Mouse (Mus musculus) large intestine, adult 2 months (tissue): ENCODE data around the gene Ms4a10. TPM values are rescaled to one million over a fixed set of nuclear protein-coding genes. Genes with fewer than 3 reads are reported as not detected.

Experiments
- DNase-seq: peaks from one replicate; pipeline ENCODE4 v3.0.0-alpha.2; 2012; ENCODE audit warnings: low read depth, low spot score
- WGBS: fragments of 180-500 bp; shearing (Covaris S2); methylation state at CpG from one replicate; pipeline ENCODE4 v1.1.7; 2018; 5-methylcytosine and 5-hydroxymethylcytosine counted together
- polyA plus RNA-seq: library from polyadenylated mRNA; depleted of rRNA; stranded (reverse); fragments of >200 nt; gene quantifications from 2 replicates; pipeline ENCODE4 v1.2.3, GENCODE M21; 2012; rRNA removed

The Ms4a10 gene
- polyA plus RNA-seq, 1 experiment = 67.1 TPM

DNA sequence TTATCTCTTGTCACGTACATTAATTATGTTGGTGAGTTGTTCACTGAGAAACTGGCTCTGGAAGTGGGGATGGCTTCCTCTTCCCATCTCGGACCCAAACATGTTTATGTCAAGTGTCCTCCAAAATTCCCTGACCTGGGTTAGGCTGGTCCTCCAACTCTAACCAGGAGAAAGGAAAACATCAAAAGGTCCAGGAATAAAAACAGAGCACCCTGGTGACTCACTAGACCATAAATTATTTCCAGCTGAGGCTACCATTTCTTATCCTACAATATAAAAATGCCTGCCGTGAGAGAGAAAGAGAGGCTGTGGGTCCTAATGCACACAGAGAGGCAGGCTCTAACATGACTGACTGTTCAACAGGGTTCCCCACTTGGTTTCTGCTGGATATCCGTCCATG, 50.2 kb downstream of the Ms4a10 start:
- WGBS = 60% methylated on average over 4 of the region's 4 CpGs
- no peak for DNase-seq

DNA sequence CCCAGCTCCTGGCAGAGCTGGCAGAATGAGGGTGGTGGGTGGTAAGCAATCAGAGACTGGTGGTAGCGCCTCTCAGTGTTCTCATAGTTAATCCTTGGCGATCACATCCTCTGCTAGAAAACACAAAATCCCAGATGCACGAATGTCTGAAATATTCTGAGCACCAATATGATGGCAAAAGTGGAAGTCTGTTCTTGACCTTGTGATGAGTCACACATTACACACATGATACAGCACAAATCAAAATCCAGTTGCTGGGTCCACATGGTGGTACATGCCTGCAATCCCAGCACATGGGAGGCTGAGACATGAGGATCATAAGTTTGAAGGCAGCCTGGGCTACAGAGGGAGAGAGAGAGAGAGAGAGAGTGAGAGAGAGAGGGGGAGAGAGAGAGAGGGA, 53.4 kb downstream of the Ms4a10 start:
- DNase-seq = no peak
- 76% methylated on average over 3 of the region's 3 CpGs for WGBS

- DNase-seq = no peak
- WGBS = 80% methylated on average over 2 of the region's 2 CpGs
Observed at GRCm38 (mm10) chr19:10920532-10920931, 53.9 kb downstream of the Ms4a10 start, which contains the start of gene Zp1. Gene Zp1 (minus strand): TSS chr19:10920632.

DNA sequence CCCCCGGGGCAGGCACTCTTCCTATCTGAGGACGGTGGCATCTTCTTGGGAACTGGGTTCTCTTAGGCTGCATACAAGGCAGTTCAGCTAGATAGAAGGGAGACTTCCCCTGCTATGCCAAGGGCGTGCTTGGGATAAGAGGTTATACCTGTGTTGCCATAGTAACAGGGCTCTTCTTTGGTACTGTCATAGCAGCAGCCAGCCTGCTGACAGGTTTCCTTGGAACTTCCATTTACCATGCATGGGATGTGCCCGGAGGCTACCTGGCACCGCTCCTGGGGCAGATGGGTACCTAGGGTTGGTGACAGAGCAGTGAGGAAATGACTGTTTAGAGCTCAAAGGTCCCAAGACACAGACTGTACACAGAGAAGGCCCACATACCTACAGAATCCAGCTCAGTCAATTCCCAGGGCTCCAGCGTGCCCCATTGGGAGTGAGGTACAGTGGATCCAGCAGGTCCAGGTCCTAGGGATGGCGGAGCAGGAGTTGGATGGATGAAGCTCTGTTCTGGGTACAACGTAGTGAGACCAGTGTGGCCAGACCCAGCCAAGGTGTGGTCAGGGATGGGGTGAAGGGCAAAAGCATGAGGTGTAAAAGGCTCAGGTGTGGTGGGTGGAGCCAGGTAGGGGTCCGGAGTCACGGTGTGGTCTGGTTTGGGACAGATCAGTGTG, 56.0 kb downstream of the Ms4a10 start:
- no peak for DNase-seq
- 77% methylated on average over 10 of the region's 10 CpGs for WGBS

DNA sequence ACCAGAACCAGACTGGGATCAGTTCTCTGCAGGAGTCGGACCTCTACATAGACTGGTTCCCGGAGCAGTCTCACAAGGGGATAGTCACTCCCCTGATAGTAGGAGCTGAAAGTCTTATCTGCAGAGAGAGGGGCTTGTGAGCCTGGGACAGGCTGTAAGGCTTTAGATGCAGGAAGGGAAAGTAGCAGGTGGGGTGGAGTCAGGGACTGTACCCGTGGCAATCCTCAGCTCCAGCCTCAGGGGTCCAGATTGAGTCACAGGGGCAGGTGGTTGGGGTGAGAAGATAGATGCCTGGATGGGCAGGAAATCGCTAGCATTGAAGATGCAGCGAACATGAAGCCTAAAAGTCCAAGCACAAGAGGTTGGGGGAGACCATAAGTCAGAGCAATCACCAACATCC, 58.0 kb downstream of the Ms4a10 start:
- WGBS = 63% methylated on average over 5 of the region's 5 CpGs
- no peak for DNase-seq

DNA sequence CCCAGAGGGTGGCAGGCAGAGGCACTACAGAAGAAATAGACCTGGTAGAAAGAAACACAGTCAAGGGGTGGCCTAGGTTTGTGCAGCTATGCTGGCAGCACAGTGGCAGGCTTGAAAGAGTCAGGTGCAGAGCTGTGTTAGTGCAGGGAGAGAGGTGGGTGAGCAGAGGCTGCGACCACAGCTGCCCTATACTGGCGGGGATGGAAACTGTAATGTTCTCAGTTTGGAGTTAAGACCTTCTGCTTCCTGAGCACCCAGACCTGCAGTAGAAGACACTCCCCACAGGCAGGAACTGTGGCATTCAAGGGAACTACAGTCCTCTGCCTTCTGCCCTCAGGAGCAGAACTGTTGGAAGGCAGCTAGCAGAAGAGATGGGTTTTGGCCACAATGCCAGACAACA, 59.6 kb downstream of the Ms4a10 start:
- 83% methylated on average over 2 of the region's 2 CpGs for WGBS
- DNase-seq = no peak

- no peak for DNase-seq
Observed at GRCm38 (mm10) chr19:10914291-10914690, 60.2 kb downstream of the Ms4a10 start.

More at GRCm38 (mm10) chr19:10914291-10914690, 60.2 kb downstream of the Ms4a10 start:
- 62% methylated on average over 7 of the region's 7 CpGs for WGBS

Other genes starting within 250 kb of the Ms4a10 start
- 4.1 and 4.8 TPM in 2 replicates for gene Cd5, start 235.7 kb downstream of the Ms4a10 start, polyA plus RNA-seq
- gene Cd6, start 144.6 kb downstream of the Ms4a10 start, polyA plus RNA-seq = 5.6 and 7.3 TPM in 2 replicates
- 10.1 and 14.6 TPM in 2 replicates for gene Slc15a3, start 134.9 kb downstream of the Ms4a10 start, polyA plus RNA-seq
- gene Tmem132a, start 104.7 kb downstream of the Ms4a10 start, polyA plus RNA-seq = 5.3 and 5.7 TPM in 2 replicates
- 41.7 and 49.4 TPM in 2 replicates for gene Tmem109, start 92.7 kb downstream of the Ms4a10 start, polyA plus RNA-seq
- gene Prpf19, start 79.4 kb downstream of the Ms4a10 start, polyA plus RNA-seq = 174 and 229 TPM in 2 replicates
- gene Zp1, start 54.0 kb downstream of the Ms4a10 start, polyA plus RNA-seq = 0.30 and 0.35 TPM in 2 replicates
- gene Ptgdr2, start 37.5 kb downstream of the Ms4a10 start, polyA plus RNA-seq = 0.77 and 0.86 TPM in 2 replicates
- gene Ccdc86, start 25.4 kb downstream of the Ms4a10 start, polyA plus RNA-seq = 6.6 and 7.0 TPM in 2 replicates
- 0.73 and 2.2 TPM in 2 replicates for gene Ms4a15, start 18.6 kb upstream of the Ms4a10 start, polyA plus RNA-seq
- 103 and 159 TPM in 2 replicates for gene Ms4a18, start 43.4 kb upstream of the Ms4a10 start, polyA plus RNA-seq
- gene Ms4a8a, start 106.4 kb upstream of the Ms4a10 start, polyA plus RNA-seq = 542 and 606 TPM in 2 replicates
- gene 1700017D01Rik, start 156.2 kb upstream of the Ms4a10 start, polyA plus RNA-seq = not detected in 2 replicates
- gene 1700025F22Rik, start 190.7 kb upstream of the Ms4a10 start, polyA plus RNA-seq = not detected in 2 replicates
- gene Ms4a13, start 222.1 kb upstream of the Ms4a10 start, polyA plus RNA-seq = not detected in 2 replicates